Mouse (Mus musculus) thymus, postnatal 0 days (tissue): ENCODE data around the gene Nsdhl. TPM values are rescaled to one million over a fixed set of nuclear protein-coding genes. Genes with fewer than 3 reads are reported as not detected.
A peak's percentile ranks its signal among the peaks of the same experiment; 100 is the strongest.

Experiments used
- DNase-seq: peaks from one replicate; pipeline ENCODE4 v3.0.0-alpha.2; 2015; ENCODE audit warnings: low spot score
- polyA plus RNA-seq: library from polyadenylated mRNA; unstranded; fragments of >200 nt; fragmentation: Nextera tagmentation; extraction: Ambion mirVana; gene quantifications from 2 replicates; pipeline ENCODE4 v1.2.1, GENCODE M21; 2015

Nsdhl gene
- polyA plus RNA-seq, result 14.1 and 14.8 TPM in 2 replicates

DNA sequence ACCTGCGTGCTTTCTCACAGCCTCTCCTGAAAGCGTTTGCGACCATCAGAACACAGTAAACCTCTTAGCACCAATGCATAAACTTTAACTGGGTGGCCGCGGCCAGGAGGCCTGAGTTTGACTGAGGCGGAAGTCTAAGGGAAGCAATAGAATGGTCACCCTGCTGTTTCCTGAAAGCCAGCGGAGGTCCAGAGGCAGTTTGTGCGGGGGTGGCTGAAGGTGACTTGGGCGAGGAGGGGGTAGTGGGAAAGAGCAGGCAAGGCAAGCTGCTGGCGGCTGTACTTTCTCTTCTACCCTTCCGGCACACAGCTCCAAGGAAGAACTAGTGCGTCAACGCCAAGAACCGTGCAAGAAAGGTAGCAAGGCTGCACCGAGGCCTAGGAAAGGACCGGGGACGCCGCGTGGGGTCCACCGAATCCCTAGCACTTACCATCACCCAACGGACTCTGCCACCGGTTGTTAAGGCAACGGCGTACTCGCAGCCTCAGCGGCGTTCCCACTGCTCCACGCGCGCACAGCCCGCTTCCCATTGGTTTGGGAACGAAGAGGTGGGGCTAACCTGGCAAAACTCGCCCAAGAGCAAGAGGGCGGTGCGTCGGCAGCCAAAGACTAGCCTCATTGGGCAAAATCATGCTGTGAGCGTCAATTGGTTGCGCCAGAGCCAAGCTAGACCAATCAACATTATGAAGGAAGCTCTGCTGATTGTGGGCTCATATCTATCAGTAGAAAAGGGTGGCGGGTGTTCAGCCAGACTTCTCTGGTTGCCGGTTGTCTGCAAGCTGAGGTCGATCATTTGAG, at the start of gene Nsdhl, which contains the start of gene Cetn2:
Gene Nsdhl (plus strand): TSS at position 674 of the 798 bp plus-strand sequence.
Gene Cetn2 (minus strand): TSS at position 528 of the 798 bp plus-strand sequence.
- DNase-seq, result peak; percentile 89

DNA sequence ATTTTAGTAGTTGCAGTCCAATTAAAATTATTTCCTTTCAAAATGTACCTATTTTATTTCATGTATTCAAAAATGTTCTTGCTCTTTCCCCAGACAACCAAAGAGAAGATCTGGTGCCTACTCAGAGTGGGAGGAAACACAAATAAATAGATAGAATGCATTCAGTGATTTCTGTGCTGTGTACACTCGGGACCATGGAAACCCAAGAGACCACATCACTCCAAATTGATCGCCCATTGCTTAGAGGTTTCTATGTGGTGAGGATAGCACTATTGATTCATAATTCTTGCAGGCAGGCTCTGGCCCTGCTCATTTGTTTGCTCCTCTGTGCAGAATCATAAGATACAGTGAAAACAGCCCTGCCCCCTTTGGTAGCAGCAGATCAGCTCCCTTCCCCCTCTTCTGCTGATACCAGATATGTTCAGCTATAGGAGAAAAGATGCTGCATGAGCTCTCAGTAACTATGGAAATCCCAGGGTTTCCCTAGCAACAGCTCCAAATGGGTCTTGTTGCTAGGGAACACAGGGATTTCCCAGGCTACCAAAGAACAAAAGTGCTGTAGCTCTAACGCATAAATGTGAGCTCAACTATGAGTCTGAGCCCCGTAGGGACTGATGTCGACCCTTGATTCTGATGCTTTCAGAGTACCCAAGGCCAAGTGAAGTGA, 22.8 kb upstream of the Nsdhl start:
- DNase-seq, result no peak

DNA sequence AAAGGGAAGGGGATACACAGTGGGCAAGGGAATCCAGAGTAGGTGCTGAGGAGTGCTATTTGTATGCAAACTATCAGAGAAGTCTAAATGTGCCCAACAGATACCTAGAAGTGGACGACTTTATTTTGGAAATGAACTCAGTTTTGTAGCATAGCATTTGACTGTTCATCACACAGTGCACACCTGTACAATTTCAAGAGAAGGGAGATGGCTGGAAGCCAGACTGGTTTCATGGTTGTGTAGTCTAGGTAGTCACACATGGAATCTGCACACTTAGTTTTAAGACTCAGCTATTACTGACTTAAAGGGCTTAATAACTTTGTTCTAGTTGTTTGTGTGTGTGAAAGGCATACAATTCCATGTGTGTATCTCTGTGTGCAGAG, 22.3 kb upstream of the Nsdhl start:
- no peak for DNase-seq

DNA sequence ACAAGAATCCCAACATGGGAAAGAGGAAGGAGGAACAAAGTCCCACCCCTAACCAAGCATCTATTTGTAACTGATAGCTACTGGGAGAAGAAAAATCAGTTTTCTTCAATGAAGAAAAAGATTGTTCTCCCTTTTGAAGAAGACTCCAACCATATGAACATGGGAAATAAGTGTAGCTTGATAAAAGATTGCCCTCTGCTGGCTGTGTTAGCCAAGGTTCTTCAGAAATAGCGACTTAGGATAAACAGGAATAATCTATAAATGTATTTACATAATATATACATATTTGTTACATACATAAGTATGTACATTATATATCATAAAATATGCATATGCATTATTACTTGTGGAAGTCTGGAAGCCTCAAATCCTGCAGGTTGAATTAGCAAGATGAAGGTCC, 15.8 kb upstream of the Nsdhl start:
- DNase-seq, result no peak

- DNase-seq, result no peak
Observed at GRCm38 (mm10) chrX:72907619-72908403, 10.5 kb upstream of the Nsdhl start.

GRCm38 (mm10) chrX:72908404-72908741, 10.0 kb upstream of the Nsdhl start:
- DNase-seq, result no peak

DNA sequence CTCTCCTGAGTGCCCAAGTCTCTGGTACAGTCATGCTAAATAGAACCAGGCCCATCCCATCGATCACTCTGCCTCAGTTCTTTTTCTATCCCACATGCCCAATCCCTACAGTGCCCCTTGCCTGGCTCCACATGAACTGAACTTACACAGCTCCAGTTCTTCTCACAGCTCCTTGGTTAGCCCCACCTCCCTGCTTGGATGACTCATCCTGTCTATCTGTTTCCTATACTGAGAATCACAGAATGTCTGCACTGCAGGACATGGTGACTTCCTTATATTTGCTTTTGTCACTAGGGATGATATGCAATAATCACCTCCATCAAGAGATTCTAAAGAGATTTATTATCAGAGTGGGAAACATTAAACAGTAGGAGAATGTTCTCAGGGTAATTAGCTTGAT, 6.7 kb upstream of the Nsdhl start:
- no peak for DNase-seq

GRCm38 (mm10) chrX:72918682-72919059, 314 bp downstream of the Nsdhl start:
- DNase-seq, result no peak

- no peak for DNase-seq
Observed at GRCm38 (mm10) chrX:72921391-72921790, 3.0 kb downstream of the Nsdhl start.

DNA sequence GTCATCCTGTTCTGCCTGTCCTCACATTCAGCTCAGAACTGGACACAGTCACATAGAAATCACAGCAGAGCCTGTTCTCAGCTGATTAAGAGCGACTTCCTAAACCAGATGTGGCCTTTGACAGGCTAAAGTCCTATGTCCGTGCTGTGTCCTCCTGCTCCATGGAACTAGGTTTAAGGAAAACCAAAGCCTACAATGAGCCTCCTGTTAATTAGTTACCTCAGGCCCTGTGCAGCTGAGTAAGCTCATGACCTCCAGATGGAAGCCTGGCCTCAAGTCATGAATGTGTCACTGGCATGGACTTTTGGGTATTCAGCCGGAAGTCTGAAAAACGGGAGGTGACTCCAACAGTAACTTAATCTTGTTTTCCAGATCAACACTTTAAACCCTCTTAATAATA, 35.1 kb downstream of the Nsdhl start:
- DNase-seq, result no peak

DNA sequence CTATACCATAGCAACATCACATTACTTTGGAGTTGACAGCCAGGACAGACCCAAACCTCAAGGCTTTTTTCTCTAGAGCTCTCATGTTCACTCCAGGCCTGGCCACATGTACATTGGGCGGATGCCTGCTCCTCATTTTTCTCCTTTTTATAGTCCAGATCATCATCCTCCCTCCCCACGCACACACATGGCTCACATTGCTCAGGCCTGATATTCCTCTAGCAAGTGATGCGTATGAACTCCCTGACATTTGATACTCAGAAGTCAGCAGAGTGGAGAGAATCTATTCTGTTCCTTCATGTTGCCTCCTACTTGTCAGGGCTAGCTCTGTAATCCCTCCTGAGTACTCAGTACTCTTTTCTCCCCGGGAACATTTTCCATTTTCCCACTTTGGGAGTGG, 38.1 kb downstream of the Nsdhl start:
- no peak for DNase-seq

DNA sequence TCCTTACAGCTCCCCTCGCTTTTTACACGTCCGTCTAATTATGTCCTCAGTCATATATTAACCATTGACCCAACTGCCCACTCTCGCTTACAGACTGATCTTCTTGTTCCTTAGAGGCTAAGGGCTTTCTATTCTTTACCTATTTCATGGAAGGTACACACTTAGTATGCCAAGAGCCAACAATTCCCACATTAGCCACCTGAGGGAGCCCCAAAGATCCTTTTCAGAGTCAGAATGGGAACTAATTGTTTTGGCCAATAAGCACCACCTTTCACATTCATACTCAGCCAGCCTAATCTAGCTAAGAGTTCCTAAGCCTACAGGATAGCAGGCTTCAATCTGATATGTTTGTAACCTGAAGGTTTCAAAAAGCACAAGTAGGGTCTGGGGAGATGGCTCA, 42.1 kb downstream of the Nsdhl start:
- DNase-seq, result peak; percentile 2

DNA sequence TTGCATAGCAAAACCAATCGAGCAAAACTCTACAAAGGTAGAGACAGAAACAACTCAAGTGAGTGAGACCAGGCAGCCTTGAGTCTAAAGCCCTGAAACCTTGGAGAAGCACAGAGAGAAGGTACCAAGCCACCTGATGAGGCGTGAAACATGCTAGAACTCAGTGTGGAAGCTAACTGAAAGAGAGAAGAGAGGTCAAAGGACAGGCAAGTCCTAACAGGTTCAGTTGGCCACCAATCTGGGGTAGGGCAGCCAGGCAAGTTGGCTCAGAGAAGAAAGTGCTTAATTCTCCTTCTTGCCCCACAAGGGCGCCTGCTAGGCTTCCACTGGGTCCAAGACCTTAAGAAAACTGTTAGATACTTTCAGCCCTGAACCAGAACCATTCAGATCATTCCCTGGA, 43.2 kb downstream of the Nsdhl start:
- no peak for DNase-seq

GRCm38 (mm10) chrX:72962743-72963142, 44.4 kb downstream of the Nsdhl start:
- no peak for DNase-seq

DNA sequence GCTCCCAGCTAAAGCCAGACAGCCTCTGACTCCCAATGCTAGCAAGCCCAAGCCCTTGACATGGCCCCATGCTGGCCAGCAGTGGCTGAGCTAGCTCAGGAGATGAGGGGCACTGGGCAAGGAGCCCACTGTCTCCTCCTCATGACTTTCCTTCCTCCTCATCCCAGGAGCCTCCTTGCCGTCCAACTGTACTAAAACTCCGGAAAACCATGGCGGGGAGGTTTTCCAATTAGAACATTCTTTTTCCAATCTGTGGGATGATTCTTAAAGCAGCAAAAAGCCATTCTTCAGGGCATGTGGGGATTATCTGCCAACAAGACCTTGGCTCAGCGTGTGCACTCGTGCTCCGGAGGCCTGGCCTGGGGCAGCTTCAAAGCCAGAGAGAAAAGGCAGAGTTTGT, 64.5 kb downstream of the Nsdhl start:
- no peak for DNase-seq

GRCm38 (mm10) chrX:72985607-72986006, 67.2 kb downstream of the Nsdhl start:
- no peak for DNase-seq

DNA sequence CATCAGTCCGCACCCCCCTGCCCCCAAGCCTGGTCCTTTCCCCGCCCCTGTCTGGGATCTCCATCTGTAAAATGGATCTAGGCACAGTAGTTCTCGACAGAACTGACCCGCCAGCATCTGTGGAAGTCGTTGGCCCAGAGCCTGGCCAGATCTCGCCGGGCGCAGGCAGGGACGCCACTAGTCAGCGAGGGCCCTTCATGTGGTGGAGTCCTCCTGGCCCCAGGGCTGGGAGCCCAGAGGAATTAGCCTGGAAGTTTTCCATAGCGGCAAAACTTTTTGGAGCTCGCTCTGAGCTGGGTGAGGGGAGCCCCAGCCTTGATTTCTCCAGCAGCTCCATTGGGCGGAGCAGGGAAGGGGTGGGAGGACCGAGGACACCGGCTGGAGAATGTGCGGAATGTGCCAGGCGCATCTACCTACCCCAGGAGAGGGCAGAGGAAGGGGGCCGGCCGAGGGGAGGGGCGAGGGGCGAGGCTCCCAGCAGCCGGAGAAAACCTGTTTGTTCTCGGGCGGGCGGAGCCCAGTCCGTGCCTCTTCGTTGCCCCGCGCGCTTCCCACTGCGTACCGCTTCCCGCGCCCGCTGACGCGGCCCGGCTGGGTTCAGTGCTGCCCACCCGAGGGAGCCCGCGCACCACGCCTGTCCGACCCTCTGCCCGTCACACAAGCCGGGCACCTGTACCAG, 68.6 kb downstream of the Nsdhl start, which contains the start of gene Zfp185:
Gene Zfp185 (plus strand): TSS at position 499 of the 679 bp plus-strand sequence.
- DNase-seq, result peak; percentile 33

- no peak for DNase-seq
Observed at GRCm38 (mm10) chrX:72987520-72987905, 69.2 kb downstream of the Nsdhl start.

DNA sequence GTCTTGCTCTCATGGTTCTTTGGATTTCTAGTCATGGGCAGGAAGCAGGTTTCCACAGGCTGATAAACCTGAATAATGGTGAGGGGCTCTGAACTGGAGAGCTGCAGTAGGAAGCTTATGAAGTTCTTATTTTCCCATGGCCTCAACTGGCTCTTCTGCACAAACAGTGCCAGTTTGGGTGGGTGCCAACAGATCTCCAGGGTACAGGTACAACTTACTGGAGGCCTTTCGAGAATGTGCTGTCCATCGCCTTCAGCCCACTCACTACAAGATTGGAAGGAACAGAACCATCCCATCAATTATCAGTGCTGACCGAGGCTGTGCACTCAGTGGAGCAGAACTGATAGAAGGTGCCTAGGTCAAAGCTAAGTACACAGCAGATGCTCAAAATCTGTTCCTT, 70.1 kb downstream of the Nsdhl start:
- DNase-seq, result no peak

DNA sequence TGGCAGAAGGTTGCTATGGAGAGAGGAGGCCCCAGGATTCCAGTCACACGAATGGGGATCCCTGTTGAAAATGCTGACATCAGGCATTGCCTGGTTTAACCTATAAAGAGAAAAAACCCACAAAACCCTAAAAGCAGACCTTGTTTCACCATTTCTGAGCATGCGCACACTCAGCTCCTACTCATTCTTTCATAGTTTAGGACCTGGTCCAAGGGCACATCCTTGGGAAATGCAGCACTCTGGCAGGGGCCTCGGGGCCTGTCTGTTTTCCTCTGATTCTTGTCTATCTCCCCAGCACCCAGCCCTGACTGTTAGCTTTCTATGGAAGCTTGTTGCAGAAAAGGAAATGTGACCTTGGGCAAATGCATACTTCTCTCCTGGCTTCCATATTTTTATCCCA, 72.2 kb downstream of the Nsdhl start:
- no peak for DNase-seq

DNA sequence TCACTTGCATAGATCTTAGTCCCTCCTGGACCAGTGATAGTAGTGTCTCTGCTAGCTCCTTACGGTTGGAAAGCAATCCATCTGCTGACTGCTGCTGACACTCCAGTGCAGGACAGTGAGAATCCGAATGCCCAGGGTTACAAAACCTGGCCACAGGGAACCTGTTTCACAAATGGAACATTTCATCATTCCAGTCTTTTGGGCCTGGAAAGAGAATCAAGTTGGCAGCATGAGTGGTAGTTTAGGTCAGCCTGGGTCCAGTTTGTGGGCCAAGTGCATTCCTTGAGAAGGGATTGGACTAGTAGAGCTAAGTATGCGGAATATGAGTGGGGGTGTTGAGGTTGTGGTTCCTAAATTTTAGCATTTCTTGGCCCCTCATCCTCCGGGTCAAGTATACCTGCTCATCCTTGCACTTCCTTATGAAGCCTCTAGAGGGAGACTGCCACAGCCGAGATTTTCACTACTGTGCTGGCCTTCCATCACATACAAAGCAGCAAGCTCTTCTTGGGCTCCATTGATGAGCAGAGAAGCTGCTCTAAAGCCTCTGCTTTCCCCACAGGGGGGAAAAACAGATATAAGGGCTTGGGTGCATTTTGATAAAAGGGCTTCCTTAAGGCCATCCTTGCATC, 74.0 kb downstream of the Nsdhl start:
- no peak for DNase-seq
